Mouse (Mus musculus): ENCODE results near the gene Oxtr. TPM values are rescaled to one million over a fixed set of nuclear protein-coding genes. Genes with fewer than 3 reads are reported as not detected.

Oxtr gene
- polyA plus RNA-seq, 1 experiment from 2014 or later = 0.63 TPM

- Histone ChIP-seq H3K4me3 (no peak overlapping the region), H3K9me3 (no peaks in the 10 kb centered on the region), H3K27ac (replicated peaks) (no peak overlapping the region), H3K36me3 (no peaks in the 10 kb centered on the region), H3K4me1 (replicated peaks) (peaks cover 7% of the 10 kb centered on the region), H3K4me2 (no peak overlapping the region), H3K27me3 (peaks cover 36% of the 10 kb centered on the region), H3K9ac (no peak overlapping the region)
- ATAC-seq (ENCODE audit: low read depth) = 0 out of 2 replicates have a peak, but pooled peaks have one; percentile 20
- 5% methylated on average over 4 of the region's 4 CpGs for WGBS
These were observed 5.4 kb downstream of the Oxtr start for GRCm38 (mm10) chr6:112484316-112484715.

- H3K4me2 ChIP-seq = no peak overlapping the region
- H3K4me3 ChIP-seq = no peak overlapping the region
- no peak for ATAC-seq (ENCODE audit: low read depth)
- no peaks in the 10 kb centered on the region for H3K9me3 ChIP-seq
- no peaks in the 10 kb centered on the region; the same call in 1 of the 2 replicates for H3K27me3 ChIP-seq
- no peaks in the 10 kb centered on the region for H3K4me1 ChIP-seq (replicated peaks)
- H3K9ac ChIP-seq = no peak overlapping the region
- WGBS = 50% methylated on average over 13 of the region's 13 CpGs
- H3K36me3 ChIP-seq = no peaks in the 10 kb centered on the region
- no peak overlapping the region for H3K27ac ChIP-seq (replicated peaks)
These were observed 9.9 kb downstream of the Oxtr start for GRCm38 (mm10) chr6:112479861-112480260.

- H3K27me3 ChIP-seq = no peaks in the 10 kb centered on the region
- no peak for ATAC-seq (ENCODE audit: low read depth)
- peaks cover 4% of the 10 kb centered on the region; the same call in 1 of the 2 replicates for H3K9me3 ChIP-seq
- no peaks in the 10 kb centered on the region for H3K36me3 ChIP-seq
- no peak overlapping the region for H3K4me2 ChIP-seq
- 85% methylated on average over 4 of the region's 4 CpGs for WGBS
- H3K4me3 ChIP-seq = no peak overlapping the region
- H3K9ac ChIP-seq = no peak overlapping the region
- no peak overlapping the region for H3K27ac ChIP-seq (replicated peaks)
- H3K4me1 ChIP-seq (replicated peaks) = no peaks in the 10 kb centered on the region
These were observed 18.1 kb downstream of the Oxtr start for GRCm38 (mm10) chr6:112471644-112472043.

GRCm38 (mm10) chr6:112466001-112466400 is 23.7 kb downstream of the Oxtr start:
- no peaks in the 10 kb centered on the region for H3K4me1 ChIP-seq (replicated peaks)
- H3K9ac ChIP-seq = no peak overlapping the region
- H3K36me3 ChIP-seq = no peaks in the 10 kb centered on the region
- H3K27me3 ChIP-seq = no peaks in the 10 kb centered on the region
- H3K9me3 ChIP-seq = peaks cover 4% of the 10 kb centered on the region; the same call in 1 of the 2 replicates
- no peak overlapping the region for H3K4me2 ChIP-seq
- ATAC-seq (ENCODE audit: low read depth) = no peak
- no peak overlapping the region for H3K4me3 ChIP-seq
- H3K27ac ChIP-seq (replicated peaks) = no peak overlapping the region

- Histone ChIP-seq H3K9ac (no peak overlapping the region), H3K4me2 (no peak overlapping the region), H3K27ac (replicated peaks) (no peak overlapping the region), H3K36me3 (no peaks in the 10 kb centered on the region), H3K9me3 (peaks cover 4% of the 10 kb centered on the region; the same call in 1 of the 2 replicates), H3K27me3 (no peaks in the 10 kb centered on the region), H3K4me1 (replicated peaks) (no peaks in the 10 kb centered on the region), H3K4me3 (no peak overlapping the region)
- 92% methylated on average over 3 of the region's 3 CpGs for whole genome bisulfite sequencing
- ATAC-seq (ENCODE audit: low read depth) = no peak
These were observed 24.3 kb downstream of the Oxtr start for GRCm38 (mm10) chr6:112465441-112465840.

GRCm38 (mm10) chr6:112463331-112463730 is 26.4 kb downstream of the Oxtr start:
- no peak overlapping the region for H3K4me2 ChIP-seq
- H3K27me3 ChIP-seq = no peaks in the 10 kb centered on the region
- no peak overlapping the region for H3K4me3 ChIP-seq
- H3K9ac ChIP-seq = no peak overlapping the region
- no peak for ATAC-seq (ENCODE audit: low read depth)
- H3K4me1 ChIP-seq (replicated peaks) = no peaks in the 10 kb centered on the region
- 87% methylated on average over 6 of the region's 6 CpGs for WGBS
- no peak overlapping the region for H3K27ac ChIP-seq (replicated peaks)
- H3K9me3 ChIP-seq = no peaks in the 10 kb centered on the region
- H3K36me3 ChIP-seq = no peaks in the 10 kb centered on the region

- Histone ChIP-seq H3K27me3 (no peaks in the 10 kb centered on the region), H3K27ac (replicated peaks) (no peak overlapping the region)
- WGBS = 92% methylated on average over 5 of the region's 5 CpGs
These were observed 28.3 kb downstream of the Oxtr start for GRCm38 (mm10) chr6:112461459-112461858.

DNA sequence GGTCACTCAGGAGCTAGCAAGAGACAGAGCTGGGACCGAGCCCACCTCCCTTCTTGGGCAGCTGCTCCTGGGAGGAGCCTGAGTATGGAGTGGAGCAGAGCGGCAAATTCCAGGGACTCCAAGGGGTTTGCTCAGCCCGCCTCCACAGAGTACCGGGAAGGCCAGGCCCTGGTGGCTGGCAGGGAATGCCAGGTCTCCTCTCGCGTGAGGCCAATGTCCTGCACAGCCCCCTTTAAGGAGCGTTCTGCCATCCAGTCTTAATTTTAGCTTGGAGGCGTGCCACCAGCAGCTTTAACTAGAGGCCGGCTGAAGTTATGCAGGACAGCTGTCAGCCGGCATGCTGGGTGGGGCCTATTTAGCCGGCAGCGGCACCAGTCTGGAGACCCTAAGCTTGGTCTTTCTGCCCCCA is 30.4 kb downstream of the Oxtr start, which contains the start of gene Cav3:
Cav3 (plus strand) TSS at position 165 of the 409 bp plus-strand sequence.
- WGBS = 86% methylated on average over 12 of the region's 12 CpGs
- no peaks in the 10 kb centered on the region for H3K27me3 ChIP-seq
- no peak for ATAC-seq (ENCODE audit: low read depth)
- H3K4me2 ChIP-seq = no peak within 1 kb of the TSS
- no peak within 1 kb of the TSS for H3K27ac ChIP-seq (replicated peaks)
- no peaks in the 10 kb centered on the region for H3K4me1 ChIP-seq (replicated peaks)
- H3K4me3 ChIP-seq = no peak within 1 kb of the TSS
- no peak within 1 kb of the TSS for H3K9ac ChIP-seq
- no peaks in the 10 kb centered on the region for H3K36me3 ChIP-seq
- no peaks in the 10 kb centered on the region for H3K9me3 ChIP-seq

More at GRCm38 (mm10) chr6:112461459-112461858, 28.3 kb downstream of the Oxtr start:
- no peak for ATAC-seq (ENCODE audit: low read depth)
- no peaks in the 10 kb centered on the region for H3K36me3 ChIP-seq
- no peaks in the 10 kb centered on the region for H3K9me3 ChIP-seq
- H3K9ac ChIP-seq = no peak overlapping the region
- no peak overlapping the region for H3K4me2 ChIP-seq
- no peak overlapping the region for H3K4me3 ChIP-seq
- no peaks in the 10 kb centered on the region for H3K4me1 ChIP-seq (replicated peaks)

DNA sequence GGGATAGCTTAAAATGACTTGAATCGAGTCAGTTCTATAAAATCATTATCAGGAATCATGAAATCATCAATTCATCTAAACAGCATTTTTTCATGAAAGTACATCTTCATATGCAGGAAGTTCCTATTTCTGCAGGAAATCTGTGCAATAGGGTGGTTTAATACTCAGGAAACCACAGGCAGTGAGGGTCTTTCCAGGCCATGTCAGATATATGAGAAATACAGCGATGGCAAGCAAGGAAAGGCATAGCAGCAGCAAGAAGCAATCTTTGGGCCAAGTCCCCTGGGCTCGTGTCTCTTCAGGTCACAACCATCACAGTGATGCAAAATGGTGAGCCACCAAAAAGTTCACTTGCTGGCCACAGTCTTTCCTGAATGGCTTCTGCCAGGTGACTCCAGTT is 44.1 kb downstream of the Oxtr start:
- 88% methylated on average over 3 of the region's 3 CpGs for WGBS
- H3K4me2 ChIP-seq = no peak overlapping the region
- no peak overlapping the region for H3K4me3 ChIP-seq
- no peaks in the 10 kb centered on the region for H3K4me1 ChIP-seq (replicated peaks)
- no peaks in the 10 kb centered on the region for H3K27me3 ChIP-seq
- no peaks in the 10 kb centered on the region for H3K36me3 ChIP-seq
- no peaks in the 10 kb centered on the region for H3K9me3 ChIP-seq
- ATAC-seq (ENCODE audit: low read depth) = no peak
- no peak overlapping the region for H3K9ac ChIP-seq
- H3K27ac ChIP-seq (replicated peaks) = no peak overlapping the region

GRCm38 (mm10) chr6:112426018-112426732 is 63.6 kb downstream of the Oxtr start:
- Histone ChIP-seq H3K4me2 (no peak overlapping the region), H3K9me3 (peaks cover 6% of the 10 kb centered on the region; the same call in 1 of the 2 replicates), H3K9ac (no peak overlapping the region), H3K4me1 (replicated peaks) (no peaks in the 10 kb centered on the region), H3K27me3 (no peaks in the 10 kb centered on the region), H3K27ac (replicated peaks) (no peak overlapping the region), H3K4me3 (no peak overlapping the region), H3K36me3 (no peaks in the 10 kb centered on the region)
- ATAC-seq (ENCODE audit: low read depth) = no peak
- 75% methylated on average over 6 of the region's 6 CpGs for WGBS

- H3K9me3 ChIP-seq = peaks cover 6% of the 10 kb centered on the region; the same call in 1 of the 2 replicates
- H3K4me3 ChIP-seq = no peak overlapping the region
- no peak overlapping the region for H3K4me2 ChIP-seq
- no peak for ATAC-seq (ENCODE audit: low read depth)
- H3K9ac ChIP-seq = no peak overlapping the region
- no peaks in the 10 kb centered on the region for H3K4me1 ChIP-seq (replicated peaks)
- no peak overlapping the region for H3K27ac ChIP-seq (replicated peaks)
- H3K27me3 ChIP-seq = no peaks in the 10 kb centered on the region
- no peaks in the 10 kb centered on the region for H3K36me3 ChIP-seq
- WGBS = 88% methylated on average over 8 of the region's 8 CpGs
These were observed 65.8 kb downstream of the Oxtr start for GRCm38 (mm10) chr6:112423746-112424501.
